Mouse (Mus musculus) spleen, adult 2 months (tissue): ENCODE measurements at regions not wholly inside any gene's neighbourhood (a gene's known extent, or its start where the extent isn't known, plus 50 kb on each side); places are given as distances from the start of the nearest gene placed in this dataset.

Experiments
- CTCF ChIP-seq: fragments of 200-500 bp; IDR thresholded peaks from 2 replicates; pipeline ENCODE4 v1.5.1; 2011; ENCODE audit warnings: mild to moderate bottlenecking, inconsistent platforms; ENCODE audit not compliant: insufficient read depth, insufficient read length, insufficient replicate concordance; ENCODE audit errors: extremely low read depth
- POLR2A ChIP-seq: fragments of 200-500 bp; IDR thresholded peaks from 2 replicates; pipeline ENCODE4 v1.6.1; 2011; ENCODE audit warnings: low read depth, low read length, inconsistent platforms

DNA sequence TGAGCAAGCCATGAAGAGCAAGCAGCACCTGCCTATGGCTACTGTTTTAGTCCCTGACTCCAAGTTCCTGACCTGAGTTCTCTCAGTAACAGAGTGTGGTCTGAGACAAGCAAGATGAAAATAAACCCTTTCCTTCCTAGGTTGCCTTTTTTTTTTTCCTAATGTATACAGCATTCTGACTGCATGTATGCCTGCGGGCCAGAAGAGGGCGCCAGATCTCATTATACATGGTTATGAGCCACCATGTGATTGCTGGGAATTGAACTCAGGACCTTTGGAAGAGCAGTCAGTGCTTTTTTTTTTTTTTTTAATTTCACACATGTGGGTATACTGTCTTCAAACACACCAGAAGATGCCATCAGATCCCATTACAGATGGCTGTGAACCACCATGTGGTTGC, 69.3 kb upstream of the Usp24 start:
- TF ChIP-seq CTCF (no peak; the same call in 1 of the 2 replicates), POLR2A (no peak)
